Mouse (Mus musculus) lung, embryonic 14.5 days (tissue): Measurements from ENCODE around the gene Prc1. TPM values are rescaled to one million over a fixed set of nuclear protein-coding genes. Genes with fewer than 3 reads are reported as not detected.

Source experiments
- ATAC-seq: fragments of 200-750 bp; cut with Nextera tagmentation; 2 replicates; pipeline ENCODE4 v1.8.0; 2017; ENCODE audit warnings: mild to moderate bottlenecking, moderate TSS enrichment, moderate library complexity; ENCODE audit not compliant: insufficient read depth
- DNase-seq: peaks from one replicate; pipeline ENCODE4 v3.0.0-alpha.2; 2015
- H3K27ac ChIP-seq: fragments of 300-500 bp; sonication (generic); 2 replicates; pipeline ENCODE4 v1.5.1; 2014; ENCODE audit warnings: low read depth, mild to moderate bottlenecking, moderate library complexity
- H3K27me3 ChIP-seq: fragments of 300-500 bp; sonication (generic); 2 replicates; pipeline ENCODE4 v1.6.1; 2014; ENCODE audit warnings: low read length, control low read depth; ENCODE audit not compliant: insufficient read depth
- H3K36me3 ChIP-seq: fragments of 300-500 bp; sonication (generic); 2 replicates; pipeline ENCODE4 v1.6.1; 2014; ENCODE audit warnings: control low read depth; ENCODE audit not compliant: insufficient read depth
- H3K4me1 ChIP-seq: fragments of 300-500 bp; sonication (generic); 2 replicates; pipeline ENCODE4 v1.6.1; 2014; ENCODE audit warnings: antibody characterized with exemption, control low read depth; ENCODE audit not compliant: insufficient read depth
- H3K4me2 ChIP-seq: fragments of 300-500 bp; sonication (generic); 2 replicates; pipeline ENCODE4 v1.6.1; 2014; ENCODE audit warnings: mild to moderate bottlenecking
- H3K4me3 ChIP-seq: fragments of 300-500 bp; sonication (generic); 2 replicates; pipeline ENCODE4 v1.5.1; 2014; ENCODE audit warnings: low read depth, low read length
- H3K9ac ChIP-seq: fragments of 300-500 bp; sonication (generic); 2 replicates; pipeline ENCODE4 v1.6.1; 2014
- H3K9me3 ChIP-seq: fragments of 300-500 bp; sonication (generic); 2 replicates; pipeline ENCODE4 v1.6.1; 2016; ENCODE audit warnings: low read depth, low read length, control low read depth
- CTCF ChIP-seq: IDR thresholded peaks from 2 replicates; pipeline ENCODE4 v1.5.1; 2016; ENCODE audit warnings: antibody characterized with exemption, low read depth
- WGBS: fragments of 180-500 bp; shearing (Covaris S2); extraction: QIAGEN DNeasy Blood & Tissue Kit; methylation state at CpG from one replicate; pipeline ENCODE4 v1.1.7; 2014; 5-methylcytosine and 5-hydroxymethylcytosine counted together
- polyA plus RNA-seq: library from polyadenylated mRNA; unstranded; fragments of >200 nt; fragmentation: Nextera tagmentation; extraction: Ambion mirVana; gene quantifications from 2 replicates; pipeline ENCODE4 v1.2.1, GENCODE M21; 2014

Gene Prc1
- polyA plus RNA-seq, 1 experiment from 2014 or later = 206 TPM

DNA sequence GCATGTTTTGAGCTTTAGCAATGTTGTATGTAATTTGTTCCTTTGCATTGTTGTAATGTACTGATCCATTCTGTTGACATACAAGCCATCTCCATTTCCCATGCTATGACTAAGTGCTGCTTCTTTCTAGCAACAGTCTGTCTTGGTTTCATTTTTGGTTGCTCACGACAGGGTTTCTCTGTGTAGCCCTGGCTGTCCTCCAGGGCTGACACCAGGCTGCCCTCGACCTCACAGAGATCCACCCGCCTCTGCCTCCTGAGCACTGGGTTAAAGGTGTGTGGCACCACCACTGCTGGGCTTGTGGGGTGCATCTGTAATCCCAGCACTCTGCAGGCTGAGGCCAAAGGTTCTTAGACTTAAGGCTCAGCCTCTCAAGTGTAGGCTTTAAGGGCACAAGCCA is 5.3 kb downstream of the Prc1 start:
- H3K27ac ChIP-seq = no peak overlapping the region
- WGBS = 87% methylated on average over 3 of the region's 3 CpGs
- H3K4me2 ChIP-seq = no peak overlapping the region
- no peaks in the 10 kb centered on the region for H3K27me3 ChIP-seq
- no peaks in the 10 kb centered on the region for H3K9me3 ChIP-seq
- H3K4me1 ChIP-seq = peaks cover 7% of the 10 kb centered on the region; the same call in 1 of the 2 replicates
- ATAC-seq (no peak), DNase-seq (no peak)
- H3K4me3 ChIP-seq = no peak overlapping the region
- peaks cover 56% of the 10 kb centered on the region for H3K36me3 ChIP-seq
- no peak for TF ChIP-seq CTCF
- no peak overlapping the region for H3K9ac ChIP-seq

DNA sequence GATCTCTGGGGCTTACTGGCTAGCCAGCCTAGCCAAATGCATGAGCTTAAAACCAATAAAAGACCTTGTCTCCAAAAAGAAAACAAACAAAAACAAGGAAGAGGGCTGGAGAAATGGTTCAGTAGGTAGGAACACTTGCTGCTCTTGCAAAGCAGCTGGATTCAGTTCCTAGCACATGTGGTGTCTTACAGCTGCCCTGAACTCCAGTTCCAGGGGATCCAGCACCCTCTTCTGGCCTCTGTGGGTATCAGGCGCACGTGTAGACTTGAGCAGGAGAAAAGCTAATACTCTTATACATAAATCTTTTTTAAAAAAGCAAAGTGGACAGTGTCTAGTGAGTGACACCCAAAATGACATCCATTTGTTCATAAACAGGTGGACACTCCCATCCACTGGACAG is 7.3 kb downstream of the Prc1 start:
- H3K9ac ChIP-seq = no peak overlapping the region
- peak; percentile 26; the same call in 1 of the 2 replicates for TF ChIP-seq CTCF
- no peak overlapping the region for H3K4me3 ChIP-seq
- no peak overlapping the region for H3K27ac ChIP-seq
- ATAC-seq (no peak), DNase-seq (no peak)
- no peaks in the 10 kb centered on the region for H3K9me3 ChIP-seq
- no peaks in the 10 kb centered on the region for H3K4me1 ChIP-seq
- WGBS = 88% methylated on average over 2 of the region's 2 CpGs
- no peak overlapping the region for H3K4me2 ChIP-seq
- no peaks in the 10 kb centered on the region for H3K27me3 ChIP-seq
- H3K36me3 ChIP-seq = peaks cover 76% of the 10 kb centered on the region

DNA sequence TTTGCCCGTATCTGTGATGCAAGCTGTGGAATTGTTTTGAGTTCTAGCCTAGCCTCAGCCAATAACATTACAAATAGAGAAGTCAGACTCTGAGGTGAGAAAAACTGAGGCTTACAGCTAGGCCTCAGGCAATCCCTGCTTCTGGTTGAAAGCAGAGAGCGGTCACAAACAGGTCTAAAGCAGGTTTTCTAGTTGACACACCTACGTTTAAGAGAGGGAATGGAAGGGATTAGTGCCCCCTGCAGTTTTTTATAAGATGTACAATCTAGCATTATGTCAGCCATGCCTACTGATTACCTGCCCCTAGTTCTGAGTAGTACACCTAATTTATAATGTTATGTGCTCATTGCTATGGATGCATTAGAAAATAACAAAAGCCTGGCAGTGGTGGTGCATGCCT is 13.5 kb downstream of the Prc1 start:
- no peak for TF ChIP-seq CTCF
- Histone ChIP-seq H3K9me3 (no peaks in the 10 kb centered on the region), H3K27me3 (no peaks in the 10 kb centered on the region), H3K4me1 (no peaks in the 10 kb centered on the region), H3K27ac (no peak overlapping the region), H3K9ac (no peak overlapping the region), H3K36me3 (peaks cover 100% of the 10 kb centered on the region), H3K4me3 (no peak overlapping the region), H3K4me2 (no peak overlapping the region)
- 77% methylated on average over 3 of the region's 3 CpGs for WGBS
- DNase-seq (no peak), ATAC-seq (no peak)

- Histone ChIP-seq H3K4me3 (no peak overlapping the region), H3K9ac (no peak overlapping the region), H3K27ac (no peak overlapping the region), H3K4me1 (no peaks in the 10 kb centered on the region), H3K9me3 (no peaks in the 10 kb centered on the region), H3K4me2 (no peak overlapping the region), H3K36me3 (peaks cover 100% of the 10 kb centered on the region), H3K27me3 (no peaks in the 10 kb centered on the region)
- TF ChIP-seq CTCF = no peak
- ATAC-seq (no peak), DNase-seq (no peak)
- WGBS = 81% methylated on average over 7 of the region's 7 CpGs
These were observed 16.5 kb downstream of the Prc1 start for GRCm38 (mm10) chr7:80310771-80311170.

DNA sequence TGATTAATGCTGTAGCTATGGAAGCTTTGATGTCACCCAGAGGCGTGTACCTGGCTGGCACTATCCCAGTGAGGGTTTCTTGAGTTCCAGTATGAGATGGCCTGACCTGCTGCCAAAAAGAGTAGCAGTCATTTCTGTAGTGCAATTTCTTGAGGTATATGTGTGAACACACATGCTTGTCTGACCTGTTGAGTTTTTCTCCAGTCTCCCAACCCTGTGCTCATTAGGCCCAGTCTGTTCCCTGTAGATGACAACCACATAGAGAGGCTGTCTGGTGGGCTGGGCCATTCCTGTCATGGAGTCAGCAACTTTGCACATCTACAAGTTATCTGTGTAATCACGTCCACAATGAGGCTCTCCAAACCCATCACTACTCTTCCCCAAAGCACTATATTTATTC is 21.5 kb downstream of the Prc1 start:
- TF ChIP-seq CTCF = no peak
- H3K4me2 ChIP-seq = no peak overlapping the region
- no peaks in the 10 kb centered on the region for H3K27me3 ChIP-seq
- no peak for DNase-seq
- ATAC-seq = no peak
- no peaks in the 10 kb centered on the region for H3K9me3 ChIP-seq
- H3K36me3 ChIP-seq = peaks cover 88% of the 10 kb centered on the region
- H3K27ac ChIP-seq = no peak overlapping the region
- 75% methylated on average over 2 of the region's 2 CpGs for WGBS
- no peak overlapping the region for H3K4me3 ChIP-seq
- H3K9ac ChIP-seq = no peak overlapping the region
- no peaks in the 10 kb centered on the region for H3K4me1 ChIP-seq

GRCm38 (mm10) chr7:80317439-80318115 is 23.3 kb downstream of the Prc1 start:
- ATAC-seq = no peak
- Histone ChIP-seq H3K9me3 (no peaks in the 10 kb centered on the region), H3K4me1 (no peaks in the 10 kb centered on the region), H3K27ac (no peak overlapping the region), H3K4me2 (no peak overlapping the region), H3K36me3 (peaks cover 71% of the 10 kb centered on the region), H3K27me3 (no peaks in the 10 kb centered on the region), H3K9ac (no peak overlapping the region), H3K4me3 (no peak overlapping the region)
- no peak for TF ChIP-seq CTCF
- no peak for DNase-seq
- WGBS = 63% methylated on average over 1 of the region's 1 CpGs

GRCm38 (mm10) chr7:80318670-80319069 is 24.4 kb downstream of the Prc1 start:
- DNase-seq = no peak
- TF ChIP-seq CTCF = no peak
- ATAC-seq = no peak
- Histone ChIP-seq H3K27ac (no peak overlapping the region; the same call in 1 of the 2 replicates), H3K9me3 (no peaks in the 10 kb centered on the region), H3K4me1 (peaks cover 4% of the 10 kb centered on the region; the same call in 1 of the 2 replicates), H3K36me3 (peaks cover 60% of the 10 kb centered on the region), H3K27me3 (no peaks in the 10 kb centered on the region), H3K4me2 (no peak overlapping the region), H3K9ac (0 out of 2 replicates have a peak overlapping the region, but pooled peaks have one; percentile 6), H3K4me3 (no peak overlapping the region)
- WGBS = 84% methylated on average over 4 of the region's 4 CpGs
